ENCODE assay signal across 8 mouse cellular contexts in genomic region chr11:116127156-116127980, GRCm38 (mm10). TPM values are rescaled to one million over a fixed set of nuclear protein-coding genes. Genes with fewer than 3 reads are reported as not detected.
DNase-seq lines count a peak whose midpoint lies in the region; ATAC-seq and TF ChIP-seq lines count a peak whose summit lies in the region.

Trim47 (minus strand) TSS chr11:116127210.

- peak within 1 kb of the TSS; percentile 25 for H3K4me3 ChIP-seq in hindbrain, embryonic 10.5 days
- H3K4me3 ChIP-seq in limb, embryonic 12.5 days (replicated peaks): peak within 1 kb of the TSS; percentile 28
- no peak within 1 kb of the TSS for H3K4me3 ChIP-seq in midbrain, embryonic 13.5 days (replicated peaks)
- H3K4me3 ChIP-seq in layer of hippocampus, adult 2 months: no peak within 1 kb of the TSS

- ATAC-seq in limb, embryonic 12.5 days (ENCODE audit: insufficient number of reproducible peaks, insufficient read depth, low FRiP score, low TSS enrichment, low read depth): no peak
- no peak for ATAC-seq in midbrain, embryonic 13.5 days

- peak within 1 kb of the TSS; percentile 49 for H3K4me2 ChIP-seq in limb, embryonic 12.5 days
- H3K4me2 ChIP-seq in midbrain, embryonic 13.5 days (replicated peaks): peak within 1 kb of the TSS; percentile 17; the same call in 1 of the 2 replicates

- whole genome bisulfite sequencing in hindbrain, embryonic 10.5 days: 23% methylated on average over 23 of the region's 23 CpGs
- WGBS in limb, embryonic 12.5 days: 23% methylated on average over 23 of the region's 23 CpGs
- WGBS in midbrain, embryonic 13.5 days: 27% methylated on average over 23 of the region's 23 CpGs

- H3K27me3 ChIP-seq in hindbrain, embryonic 10.5 days (ENCODE audit: insufficient read depth, poor library complexity, severe bottlenecking): peaks cover 15% of the 10 kb centered on the region
- H3K27me3 ChIP-seq in limb, embryonic 12.5 days: no peaks in the 10 kb centered on the region; the same call in none of the 2 replicates
- H3K27me3 ChIP-seq in midbrain, embryonic 13.5 days: no peaks in the 10 kb centered on the region; the same call in 1 of the 2 replicates

- peaks cover 24% of the 10 kb centered on the region for H3K36me3 ChIP-seq in hindbrain, embryonic 10.5 days
- H3K36me3 ChIP-seq in limb, embryonic 12.5 days: peaks cover 26% of the 10 kb centered on the region
- peaks cover 20% of the 10 kb centered on the region for H3K36me3 ChIP-seq in midbrain, embryonic 13.5 days

- H3K27ac ChIP-seq in hindbrain, embryonic 10.5 days: peak within 1 kb of the TSS; percentile 77
- H3K27ac ChIP-seq in limb, embryonic 12.5 days: peak within 1 kb of the TSS; percentile 50; the same call in 1 of the 2 replicates
- H3K27ac ChIP-seq in midbrain, embryonic 13.5 days: no peak within 1 kb of the TSS
- no peak within 1 kb of the TSS for H3K27ac ChIP-seq in layer of hippocampus, adult 2 months

- no peak for TF ChIP-seq CTCF in layer of hippocampus, adult 2 months (conservative IDR thresholded peaks at IDR 0.05)

- DNase-seq in right cerebral cortex, postnatal 4 days: peak; percentile 52
- DNase-seq in right cerebral cortex, adult 18-20 months: no peak
- DNase-seq in forelimb bud, embryonic 11.5 days (ENCODE audit: low read depth, low spot score): peak; percentile 74
- DNase-seq in hindbrain, embryonic 10.5 days (ENCODE audit: low spot score): peak; percentile 69
- DNase-seq in urinary bladder, postnatal 10 days (ENCODE audit: low spot score): peak; percentile 65
- DNase-seq in layer of hippocampus, adult 2 months (ENCODE audit: low spot score in 2 of 2): no peak

- H3K9ac ChIP-seq in limb, embryonic 12.5 days (replicated peaks): peak within 1 kb of the TSS; percentile 44
- 0 out of 2 replicates have a peak within 1 kb of the TSS, but pooled peaks have one; percentile 10 for H3K9ac ChIP-seq in midbrain, embryonic 13.5 days (replicated peaks)

- no peaks in the 10 kb centered on the region for H3K9me3 ChIP-seq in hindbrain, embryonic 10.5 days
- no peaks in the 10 kb centered on the region for H3K9me3 ChIP-seq in limb, embryonic 12.5 days
- no peaks in the 10 kb centered on the region for H3K9me3 ChIP-seq in midbrain, embryonic 13.5 days

- peaks cover 52% of the 10 kb centered on the region for H3K4me1 ChIP-seq in hindbrain, embryonic 10.5 days (replicated peaks)
- H3K4me1 ChIP-seq in limb, embryonic 12.5 days (replicated peaks): peaks cover 40% of the 10 kb centered on the region
- H3K4me1 ChIP-seq in midbrain, embryonic 13.5 days (replicated peaks): peaks cover 32% of the 10 kb centered on the region

RNA-seq across cellular contexts. Expression of gene Trim47, which starts in this region (rescaled TPM):
- polyA plus RNA-seq in hindbrain, embryonic 10.5 days (2016; fragmentation: Nextera tagmentation; extraction: Ambion mirVana): 3.1 and 4.3 TPM in 2 replicates
- 6.0 and 7.9 TPM in 2 replicates for polyA plus RNA-seq in limb, embryonic 12.5 days (2016; fragmentation: Nextera tagmentation; extraction: Ambion mirVana)
- 2.0 and 3.4 TPM in 2 replicates for polyA plus RNA-seq in midbrain, embryonic 13.5 days (2015; fragmentation: Nextera tagmentation; extraction: Ambion mirVana)
- total RNA-seq in layer of hippocampus, adult 2 months (2021): 1 to 10 TPM; 4.6 to 7.2 TPM

Comparison
In these comparisons a context has a peak if more than half of its experiments do, and no peak if none do; other contexts are left out.
1. DNase-seq: peak in right cerebral cortex, postnatal 4 days (single experiment), forelimb bud, embryonic 11.5 days (single experiment), hindbrain, embryonic 10.5 days (single experiment) and urinary bladder, postnatal 10 days (single experiment); none in right cerebral cortex, adult 18-20 months (single experiment) and layer of hippocampus, adult 2 months (0 of 2).
2. H3K27ac ChIP-seq: peak in hindbrain, embryonic 10.5 days (single experiment) and limb, embryonic 12.5 days (single experiment); none in midbrain, embryonic 13.5 days (single experiment) and layer of hippocampus, adult 2 months (single experiment).
3. H3K4me3 ChIP-seq: peak in hindbrain, embryonic 10.5 days (single experiment) and limb, embryonic 12.5 days (single experiment); none in midbrain, embryonic 13.5 days (single experiment) and layer of hippocampus, adult 2 months (single experiment).